Comparison of ENCODE assay signal across 8 mouse cellular contexts in genomic region chr11:100318529-100319451, GRCm38 (mm10). TPM values are rescaled to one million over a fixed set of nuclear protein-coding genes. Genes with fewer than 3 reads are reported as not detected.
DNase-seq lines count a peak whose midpoint lies in the region; ATAC-seq and TF ChIP-seq lines count a peak whose summit lies in the region.

No protein-coding gene starts in this region.

- peaks cover 23% of the 10 kb centered on the region for H3K36me3 ChIP-seq in lung, embryonic 14.5 days (ENCODE audit: insufficient read depth)
- peaks cover 13% of the 10 kb centered on the region for H3K36me3 ChIP-seq in hindbrain, embryonic 12.5 days
- H3K36me3 ChIP-seq in midbrain, embryonic 13.5 days, result peaks cover 19% of the 10 kb centered on the region

- 78% methylated on average over 10 of the region's 10 CpGs for WGBS in lung, embryonic 14.5 days
- 80% methylated on average over 10 of the region's 10 CpGs for WGBS in lung, adult 2 months
- WGBS in hindbrain, embryonic 12.5 days, result 88% methylated on average over 10 of the region's 10 CpGs
- WGBS in midbrain, embryonic 13.5 days, result 89% methylated on average over 10 of the region's 10 CpGs

- peak overlapping the region; percentile 33 for H3K4me3 ChIP-seq in lung, embryonic 14.5 days (ENCODE audit: low read depth, low read length)
- H3K4me3 ChIP-seq in lung, adult 2 months (replicated peaks; ENCODE audit: extremely low read depth, low read depth, low read length), result no peak overlapping the region
- peak overlapping the region; percentile 64 for H3K4me3 ChIP-seq in hindbrain, embryonic 12.5 days
- peak overlapping the region; percentile 78 for H3K4me3 ChIP-seq in midbrain, embryonic 13.5 days (replicated peaks)

- H3K9ac ChIP-seq in lung, embryonic 14.5 days, result peak overlapping the region; percentile 31; the same call in 1 of the 2 replicates
- H3K9ac ChIP-seq in hindbrain, embryonic 12.5 days, result no peak overlapping the region
- H3K9ac ChIP-seq in midbrain, embryonic 13.5 days (replicated peaks), result no peak overlapping the region

- H3K27me3 ChIP-seq in lung, embryonic 14.5 days (ENCODE audit: insufficient read depth, low read length), result no peaks in the 10 kb centered on the region
- no peaks in the 10 kb centered on the region for H3K27me3 ChIP-seq in hindbrain, embryonic 12.5 days
- no peaks in the 10 kb centered on the region for H3K27me3 ChIP-seq in midbrain, embryonic 13.5 days

- H3K4me1 ChIP-seq in lung, embryonic 14.5 days (ENCODE audit: insufficient read depth), result no peaks in the 10 kb centered on the region
- H3K4me1 ChIP-seq in lung, adult 2 months (ENCODE audit: control insufficient read depth, insufficient read depth, low read length), result peaks cover 2% of the 10 kb centered on the region; the same call in 1 of the 2 replicates
- H3K4me1 ChIP-seq in hindbrain, embryonic 12.5 days, result peaks cover 7% of the 10 kb centered on the region; the same call in 1 of the 2 replicates
- H3K4me1 ChIP-seq in midbrain, embryonic 13.5 days (replicated peaks), result peaks cover 19% of the 10 kb centered on the region

- 0 out of 2 replicates have a peak, but pooled peaks have one; percentile 1 for ATAC-seq in lung, embryonic 14.5 days (ENCODE audit: insufficient read depth)
- ATAC-seq in hindbrain, embryonic 12.5 days (ENCODE audit: low FRiP score), result peak; percentile 15
- peak; percentile 22 for ATAC-seq in midbrain, embryonic 13.5 days
- no peak for ATAC-seq in granulocyte monocyte progenitor cell, adult 5-6 weeks (replicated peaks; ENCODE audit: poor library complexity, severe bottlenecking)
- ATAC-seq in megakaryocyte progenitor cell, adult 5-6 weeks (replicated peaks; ENCODE audit: poor library complexity), result no peak

- DNase-seq in lung, embryonic 14.5 days, result no peak
- DNase-seq in lung, adult 2 months, result no peak
- DNase-seq in cerebellum, adult 9-11 months, result peak; percentile 70
- no peak for DNase-seq in adrenal gland, adult 2 months

- TF ChIP-seq CTCF in lung, embryonic 14.5 days (IDR thresholded peaks at IDR 0.05; ENCODE audit: low read depth), result no peak
- no peak for TF ChIP-seq CTCF in lung, adult 2 months (IDR thresholded peaks at IDR 0.05; ENCODE audit: insufficient read depth, low read length)

- no peaks in the 10 kb centered on the region for H3K9me3 ChIP-seq in lung, embryonic 14.5 days (ENCODE audit: low read depth, low read length)
- no peaks in the 10 kb centered on the region for H3K9me3 ChIP-seq in hindbrain, embryonic 12.5 days (replicated peaks)
- H3K9me3 ChIP-seq in midbrain, embryonic 13.5 days, result no peaks in the 10 kb centered on the region

- peak overlapping the region; percentile 70 for H3K4me2 ChIP-seq in lung, embryonic 14.5 days
- H3K4me2 ChIP-seq in hindbrain, embryonic 12.5 days (replicated peaks), result peak overlapping the region; percentile 53
- H3K4me2 ChIP-seq in midbrain, embryonic 13.5 days (replicated peaks), result peak overlapping the region; percentile 54

- TF ChIP-seq POLR2A in lung, adult 2 months (IDR thresholded peaks at IDR 0.05; ENCODE audit: borderline replicate concordance, extremely low read depth, low read depth, low read length), result no peak

- peak overlapping the region; percentile 54; the same call in 1 of the 2 replicates for H3K27ac ChIP-seq in lung, embryonic 14.5 days (ENCODE audit: low read depth)
- H3K27ac ChIP-seq in hindbrain, embryonic 12.5 days, result peak overlapping the region; percentile 93
- H3K27ac ChIP-seq in midbrain, embryonic 13.5 days, result peak overlapping the region; percentile 79

RNA-seq across cellular contexts. Expression of gene Eif1, which starts 0.9 kb away (rescaled TPM):
- 1,908 and 1,918 TPM in 2 replicates for polyA plus RNA-seq in lung, embryonic 14.5 days (2014; fragmentation: Nextera tagmentation; extraction: Ambion mirVana)
- 125 and 131 TPM in 2 replicates for polyA plus RNA-seq in lung, adult 2 months (2012; rRNA removed)
- polyA plus RNA-seq in hindbrain, embryonic 12.5 days (2016; fragmentation: Nextera tagmentation; extraction: Ambion mirVana), result 1,343 and 1,447 TPM in 2 replicates
- polyA plus RNA-seq in midbrain, embryonic 13.5 days (2015; fragmentation: Nextera tagmentation; extraction: Ambion mirVana), result 1,443 and 1,564 TPM in 2 replicates
- 1,000 to 10,000 TPM; 1,002 to 1,252 TPM for total RNA-seq in adrenal gland, adult 2 months (2021)
- polyA plus RNA-seq in adrenal gland, adult 2 months (2012; rRNA removed), result 121 and 147 TPM in 2 replicates
- 716 and 727 TPM in 2 replicates for total RNA-seq in granulocyte monocyte progenitor cell, adult 5-6 weeks (2014; fragmentation: Nextera tagmentation)
- total RNA-seq in granulocyte monocyte progenitor cell, adult 5-6 weeks (2017), result 109 and 139 TPM in 2 replicates
- 1,262 and 1,322 TPM in 2 replicates for total RNA-seq in megakaryocyte progenitor cell, adult 5-6 weeks (2015)
- 95.6 and 142 TPM in 2 replicates for total RNA-seq in megakaryocyte progenitor cell, adult 5-6 weeks (2017)

RNA-seq across cellular contexts. Expression of gene Gast, which starts 15.4 kb away (rescaled TPM):
- not detected in 2 replicates for polyA plus RNA-seq in lung, embryonic 14.5 days (2014; fragmentation: Nextera tagmentation; extraction: Ambion mirVana)
- not detected in 2 replicates for polyA plus RNA-seq in lung, adult 2 months (2012; rRNA removed)
- 0.89 TPM in 1 of 2 replicates, not detected in the other for polyA plus RNA-seq in hindbrain, embryonic 12.5 days (2016; fragmentation: Nextera tagmentation; extraction: Ambion mirVana)
- polyA plus RNA-seq in midbrain, embryonic 13.5 days (2015; fragmentation: Nextera tagmentation; extraction: Ambion mirVana), result 1.2 and 2.5 TPM in 2 replicates
- not detected for total RNA-seq in adrenal gland, adult 2 months (2021)
- polyA plus RNA-seq in adrenal gland, adult 2 months (2012; rRNA removed), result not detected in 2 replicates
- not detected in 2 replicates for total RNA-seq in granulocyte monocyte progenitor cell, adult 5-6 weeks (2014; fragmentation: Nextera tagmentation)
- not detected in 2 replicates for total RNA-seq in granulocyte monocyte progenitor cell, adult 5-6 weeks (2017)
- total RNA-seq in megakaryocyte progenitor cell, adult 5-6 weeks (2015), result not detected in 2 replicates
- total RNA-seq in megakaryocyte progenitor cell, adult 5-6 weeks (2017), result not detected in 2 replicates

RNA-seq across cellular contexts. Expression of gene Hap1, which starts 37.1 kb away (rescaled TPM):
- 8.7 and 9.6 TPM in 2 replicates for polyA plus RNA-seq in lung, embryonic 14.5 days (2014; fragmentation: Nextera tagmentation; extraction: Ambion mirVana)
- polyA plus RNA-seq in lung, adult 2 months (2012; rRNA removed), result 9.3 and 14.3 TPM in 2 replicates
- polyA plus RNA-seq in hindbrain, embryonic 12.5 days (2016; fragmentation: Nextera tagmentation; extraction: Ambion mirVana), result 53.7 and 58.0 TPM in 2 replicates
- polyA plus RNA-seq in midbrain, embryonic 13.5 days (2015; fragmentation: Nextera tagmentation; extraction: Ambion mirVana), result 137 and 168 TPM in 2 replicates
- total RNA-seq in adrenal gland, adult 2 months (2021), result 10 to 100 TPM; 34.6 to 62.1 TPM
- 28.5 and 32.8 TPM in 2 replicates for polyA plus RNA-seq in adrenal gland, adult 2 months (2012; rRNA removed)
- not detected in 2 replicates for total RNA-seq in granulocyte monocyte progenitor cell, adult 5-6 weeks (2014; fragmentation: Nextera tagmentation)
- total RNA-seq in granulocyte monocyte progenitor cell, adult 5-6 weeks (2017), result not detected in 2 replicates
- total RNA-seq in megakaryocyte progenitor cell, adult 5-6 weeks (2015), result not detected in 2 replicates
- total RNA-seq in megakaryocyte progenitor cell, adult 5-6 weeks (2017), result not detected in 2 replicates

RNA-seq across cellular contexts. Expression of gene Krt42, which starts 49.1 kb away (rescaled TPM):
- polyA plus RNA-seq in lung, embryonic 14.5 days (2014; fragmentation: Nextera tagmentation; extraction: Ambion mirVana), result not detected in 2 replicates
- polyA plus RNA-seq in lung, adult 2 months (2012; rRNA removed), result not detected in 2 replicates
- polyA plus RNA-seq in hindbrain, embryonic 12.5 days (2016; fragmentation: Nextera tagmentation; extraction: Ambion mirVana), result not detected in 2 replicates
- not detected in 2 replicates for polyA plus RNA-seq in midbrain, embryonic 13.5 days (2015; fragmentation: Nextera tagmentation; extraction: Ambion mirVana)
- not detected for total RNA-seq in adrenal gland, adult 2 months (2021)
- polyA plus RNA-seq in adrenal gland, adult 2 months (2012; rRNA removed), result 0.12 TPM in 1 of 2 replicates, not detected in the other
- not detected in 2 replicates for total RNA-seq in granulocyte monocyte progenitor cell, adult 5-6 weeks (2014; fragmentation: Nextera tagmentation)
- not detected in 2 replicates for total RNA-seq in granulocyte monocyte progenitor cell, adult 5-6 weeks (2017)
- not detected in 2 replicates for total RNA-seq in megakaryocyte progenitor cell, adult 5-6 weeks (2015)
- not detected in 2 replicates for total RNA-seq in megakaryocyte progenitor cell, adult 5-6 weeks (2017)

RNA-seq across cellular contexts. Expression of gene Krt17, which starts 58.0 kb away (rescaled TPM):
- polyA plus RNA-seq in lung, embryonic 14.5 days (2014; fragmentation: Nextera tagmentation; extraction: Ambion mirVana), result 2.1 and 2.9 TPM in 2 replicates
- polyA plus RNA-seq in lung, adult 2 months (2012; rRNA removed), result 0.38 and 0.65 TPM in 2 replicates
- polyA plus RNA-seq in hindbrain, embryonic 12.5 days (2016; fragmentation: Nextera tagmentation; extraction: Ambion mirVana), result 3.1 and 3.2 TPM in 2 replicates
- polyA plus RNA-seq in midbrain, embryonic 13.5 days (2015; fragmentation: Nextera tagmentation; extraction: Ambion mirVana), result not detected in 2 replicates
- total RNA-seq in adrenal gland, adult 2 months (2021), result not detected
- polyA plus RNA-seq in adrenal gland, adult 2 months (2012; rRNA removed), result not detected in 2 replicates
- not detected in 2 replicates for total RNA-seq in granulocyte monocyte progenitor cell, adult 5-6 weeks (2014; fragmentation: Nextera tagmentation)
- not detected in 2 replicates for total RNA-seq in granulocyte monocyte progenitor cell, adult 5-6 weeks (2017)
- not detected in 2 replicates for total RNA-seq in megakaryocyte progenitor cell, adult 5-6 weeks (2015)
- total RNA-seq in megakaryocyte progenitor cell, adult 5-6 weeks (2017), result not detected in 2 replicates

Comparison
In these comparisons a context has a peak if more than half of its experiments do, and no peak if none do; other contexts are left out.
1. ATAC-seq: peak in lung, embryonic 14.5 days (single experiment), hindbrain, embryonic 12.5 days (single experiment) and midbrain, embryonic 13.5 days (single experiment); none in granulocyte monocyte progenitor cell, adult 5-6 weeks (single experiment) and megakaryocyte progenitor cell, adult 5-6 weeks (single experiment).
2. Peak in every context shown above with its lines, with median percentiles within 50 percentile points of each other: H3K27ac ChIP-seq and H3K4me2 ChIP-seq.